Mouse (Mus musculus): ENCODE results near the gene Dapp1. TPM values are rescaled to one million over a fixed set of nuclear protein-coding genes. Genes with fewer than 3 reads are reported as not detected.

Gene Dapp1
- total and polyA plus RNA-seq, 3 experiments, result 4.0 to 6.9 (median 5.0) TPM

DNA sequence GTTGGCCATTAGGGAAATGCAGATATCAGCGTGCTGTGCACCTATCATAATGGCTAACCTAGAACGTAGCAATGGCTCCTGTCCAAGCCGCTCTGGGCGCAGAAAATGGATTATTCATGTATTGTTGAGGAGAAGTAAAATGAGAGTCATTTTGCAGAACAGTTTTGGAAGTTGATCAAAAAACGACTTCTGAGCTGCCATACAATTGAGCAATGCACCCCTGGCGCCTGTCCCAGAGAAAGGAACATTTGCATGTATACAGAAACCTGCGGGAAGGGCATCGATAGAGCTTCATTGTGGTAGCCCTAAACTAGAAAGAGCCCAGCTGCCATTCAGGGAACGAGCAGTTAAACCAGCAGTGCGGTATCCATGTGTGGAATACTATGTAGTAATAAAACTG lies 81.2 kb downstream of the Dapp1 start:
- Histone ChIP-seq H3K9ac (ENCODE audit: low read depth, low read length) (no peak overlapping the region), H3K4me1 (ENCODE audit: control insufficient read depth, insufficient read depth, low read length) (no peaks in the 10 kb centered on the region), H3K79me2 (replicated peaks; ENCODE audit: control insufficient read depth, insufficient read depth, low read length) (no peaks in the 10 kb centered on the region), H3K27ac (no peak overlapping the region), H3K36me3 (ENCODE audit: control insufficient read depth, insufficient read depth, low read length) (no peaks in the 10 kb centered on the region), H3K27me3 (ENCODE audit: control insufficient read depth, insufficient read depth, low read length) (no peaks in the 10 kb centered on the region), H3K4me3 (no peak overlapping the region)
- TF ChIP-seq EP300 (IDR thresholded peaks at IDR 0.05; ENCODE audit: insufficient read depth, low read depth, low read length) (no peak), POLR2A (IDR thresholded peaks at IDR 0.05; ENCODE audit: insufficient read depth, low read depth, low read length) (no peak), CTCF (IDR thresholded peaks at IDR 0.05) (no peak)
- WGBS, result 85% methylated on average over 10 of the region's 10 CpGs
- no peak for DNase-seq
- intact Hi-C loops (cut with DNase I), result no loop called here

DNA sequence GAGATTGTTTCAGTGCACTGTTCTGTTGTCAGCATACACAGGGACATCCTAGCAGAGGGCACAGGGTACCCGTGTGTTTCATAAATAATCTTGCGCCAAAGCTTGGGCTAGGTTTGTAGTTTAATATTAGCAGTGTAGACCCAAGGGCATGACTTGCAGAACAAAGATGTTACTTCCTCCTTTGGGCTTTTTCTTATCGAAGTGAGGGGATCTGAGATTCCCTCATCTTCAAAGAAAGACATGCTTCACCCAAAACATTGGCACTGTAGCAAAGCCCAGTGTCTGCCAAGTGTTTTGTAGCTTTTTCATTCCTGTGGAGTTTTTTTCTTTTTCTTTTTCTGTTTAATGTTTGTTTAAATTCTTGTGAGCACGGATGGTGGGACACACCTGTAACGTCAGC lies 83.7 kb downstream of the Dapp1 start:
- no peak for TF ChIP-seq EP300 (IDR thresholded peaks at IDR 0.05; ENCODE audit: insufficient read depth, low read depth, low read length)
- TF ChIP-seq POLR2A (IDR thresholded peaks at IDR 0.05; ENCODE audit: insufficient read depth, low read depth, low read length), result no peak
- no peak for TF ChIP-seq CTCF (IDR thresholded peaks at IDR 0.05)
- H3K36me3 ChIP-seq (ENCODE audit: control insufficient read depth, insufficient read depth, low read length), result no peaks in the 10 kb centered on the region
- no peak overlapping the region for H3K4me3 ChIP-seq
- WGBS, result 84% methylated on average over 5 of the region's 5 CpGs
- intact Hi-C loops (cut with DNase I), result no loop called here
- no peaks in the 10 kb centered on the region for H3K27me3 ChIP-seq (ENCODE audit: control insufficient read depth, insufficient read depth, low read length)
- no peaks in the 10 kb centered on the region for H3K4me1 ChIP-seq (ENCODE audit: control insufficient read depth, insufficient read depth, low read length)
- DNase-seq, result no peak
- no peak overlapping the region for H3K27ac ChIP-seq
- H3K79me2 ChIP-seq (replicated peaks; ENCODE audit: control insufficient read depth, insufficient read depth, low read length), result no peaks in the 10 kb centered on the region
- no peak overlapping the region for H3K9ac ChIP-seq (ENCODE audit: low read depth, low read length)

DNA sequence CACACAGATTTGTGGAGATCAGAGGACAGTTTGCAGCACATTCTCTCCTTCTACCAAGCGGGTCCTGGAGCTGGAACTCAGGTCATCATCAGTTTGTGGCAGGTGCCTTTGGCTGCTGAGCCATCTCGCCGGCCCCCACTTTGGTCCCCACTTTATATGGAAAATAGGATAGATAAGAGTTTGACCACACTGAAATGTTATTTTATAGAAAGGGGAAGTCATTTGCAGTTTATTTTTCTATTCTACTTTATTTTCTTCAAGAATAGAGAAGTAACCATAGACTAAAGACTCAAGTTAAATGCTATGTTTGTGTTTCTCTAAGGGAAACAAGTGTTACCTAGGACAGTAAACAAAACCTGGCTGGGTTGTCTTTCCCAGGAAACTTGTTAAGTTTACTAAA lies 84.5 kb downstream of the Dapp1 start:
- DNase-seq, result no peak
- no peak for TF ChIP-seq EP300 (IDR thresholded peaks at IDR 0.05; ENCODE audit: insufficient read depth, low read depth, low read length)
- TF ChIP-seq POLR2A (IDR thresholded peaks at IDR 0.05; ENCODE audit: insufficient read depth, low read depth, low read length), result no peak
- TF ChIP-seq CTCF (IDR thresholded peaks at IDR 0.05), result no peak
- Histone ChIP-seq H3K79me2 (replicated peaks; ENCODE audit: control insufficient read depth, insufficient read depth, low read length) (no peaks in the 10 kb centered on the region), H3K27ac (no peak overlapping the region), H3K36me3 (ENCODE audit: control insufficient read depth, insufficient read depth, low read length) (no peaks in the 10 kb centered on the region), H3K4me3 (no peak overlapping the region), H3K27me3 (ENCODE audit: control insufficient read depth, insufficient read depth, low read length) (no peaks in the 10 kb centered on the region), H3K4me1 (ENCODE audit: control insufficient read depth, insufficient read depth, low read length) (no peaks in the 10 kb centered on the region), H3K9ac (ENCODE audit: low read depth, low read length) (no peak overlapping the region)
- WGBS, result 91% methylated on average over 3 of the region's 3 CpGs
- intact Hi-C loops (cut with DNase I), result no loop called here

DNA sequence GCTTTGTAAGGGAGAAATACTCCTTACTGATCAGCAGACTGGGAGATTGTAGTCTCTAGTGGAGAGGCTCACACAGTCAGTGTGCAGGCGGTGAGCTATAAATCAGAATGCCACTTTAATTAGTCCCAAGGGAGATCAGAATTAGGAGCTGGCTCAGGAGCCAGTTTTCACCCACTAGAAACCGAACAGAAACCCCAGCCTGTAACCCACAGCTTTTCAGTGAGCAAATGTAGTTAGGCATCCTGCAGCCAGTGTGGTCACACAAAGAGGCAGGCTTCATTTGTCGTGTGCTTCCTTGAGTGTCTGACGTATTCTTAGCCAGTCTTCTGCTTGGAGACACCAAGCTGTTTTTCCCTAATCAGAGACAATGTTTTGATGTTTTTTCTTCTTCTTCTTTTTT lies 85.0 kb downstream of the Dapp1 start:
- intact Hi-C loops (cut with DNase I), result no loop called here
- Histone ChIP-seq H3K27me3 (ENCODE audit: control insufficient read depth, insufficient read depth, low read length) (no peaks in the 10 kb centered on the region), H3K4me1 (ENCODE audit: control insufficient read depth, insufficient read depth, low read length) (no peaks in the 10 kb centered on the region), H3K27ac (no peak overlapping the region), H3K9ac (ENCODE audit: low read depth, low read length) (no peak overlapping the region), H3K4me3 (no peak overlapping the region), H3K79me2 (replicated peaks; ENCODE audit: control insufficient read depth, insufficient read depth, low read length) (no peaks in the 10 kb centered on the region), H3K36me3 (ENCODE audit: control insufficient read depth, insufficient read depth, low read length) (no peaks in the 10 kb centered on the region)
- WGBS, result 82% methylated on average over 4 of the region's 4 CpGs
- no peak for TF ChIP-seq CTCF (IDR thresholded peaks at IDR 0.05)
- TF ChIP-seq POLR2A (IDR thresholded peaks at IDR 0.05; ENCODE audit: insufficient read depth, low read depth, low read length), result no peak
- TF ChIP-seq EP300 (IDR thresholded peaks at IDR 0.05; ENCODE audit: insufficient read depth, low read depth, low read length), result no peak
- DNase-seq, result no peak

DNA sequence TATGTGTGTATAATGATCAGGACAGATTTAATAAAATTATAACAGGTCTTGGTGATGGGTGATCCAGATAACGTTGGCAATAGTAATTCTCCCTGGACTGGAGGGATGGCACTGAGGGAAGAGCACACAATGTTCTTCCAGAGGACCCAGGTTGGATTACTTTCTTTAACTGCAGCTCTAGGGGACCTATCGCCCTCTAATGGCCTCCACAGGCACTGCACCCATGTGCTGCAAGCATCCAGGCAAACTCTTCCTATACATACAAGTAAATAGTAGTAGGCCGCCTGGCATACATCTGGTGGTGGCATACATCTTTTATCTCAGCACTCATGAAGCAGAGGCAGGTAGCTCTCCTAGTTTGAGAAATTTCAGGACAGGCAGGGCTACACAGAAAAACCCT lies 86.1 kb downstream of the Dapp1 start:
- Histone ChIP-seq H3K4me3 (no peak overlapping the region), H3K4me1 (ENCODE audit: control insufficient read depth, insufficient read depth, low read length) (no peaks in the 10 kb centered on the region), H3K27ac (no peak overlapping the region), H3K9ac (ENCODE audit: low read depth, low read length) (no peak overlapping the region), H3K36me3 (ENCODE audit: control insufficient read depth, insufficient read depth, low read length) (no peaks in the 10 kb centered on the region), H3K27me3 (ENCODE audit: control insufficient read depth, insufficient read depth, low read length) (no peaks in the 10 kb centered on the region), H3K79me2 (replicated peaks; ENCODE audit: control insufficient read depth, insufficient read depth, low read length) (no peaks in the 10 kb centered on the region)
- WGBS, result 95% methylated on average over 3 of the region's 3 CpGs
- intact Hi-C loops (cut with DNase I), result no loop called here
- no peak for DNase-seq
- TF ChIP-seq POLR2A (IDR thresholded peaks at IDR 0.05; ENCODE audit: insufficient read depth, low read depth, low read length) (no peak), CTCF (IDR thresholded peaks at IDR 0.05) (peak; percentile 55)

DNA sequence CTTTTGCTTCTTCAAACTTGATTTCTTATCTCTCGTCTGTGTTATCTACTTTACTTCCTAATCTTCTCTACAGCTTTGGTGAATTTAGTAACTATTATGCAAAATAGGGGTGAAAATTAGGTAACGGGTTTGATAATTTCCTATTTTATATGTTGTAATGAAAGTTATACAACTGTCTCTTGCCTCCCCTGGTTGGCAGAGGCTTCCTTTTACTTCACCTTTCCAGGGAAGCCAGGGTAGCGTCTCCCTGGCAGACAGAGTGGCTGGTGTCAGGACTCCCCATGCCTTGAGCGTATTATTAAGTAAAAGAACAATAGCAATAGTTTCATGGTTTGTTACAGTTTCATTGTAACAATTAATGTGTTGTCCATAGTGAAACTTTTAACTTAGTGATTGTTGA lies 87.6 kb downstream of the Dapp1 start:
- H3K36me3 ChIP-seq (ENCODE audit: control insufficient read depth, insufficient read depth, low read length), result no peaks in the 10 kb centered on the region
- no peak for DNase-seq
- TF ChIP-seq EP300 (IDR thresholded peaks at IDR 0.05; ENCODE audit: insufficient read depth, low read depth, low read length) (no peak), CTCF (IDR thresholded peaks at IDR 0.05) (no peak), POLR2A (IDR thresholded peaks at IDR 0.05; ENCODE audit: insufficient read depth, low read depth, low read length) (no peak)

More for the DNA sequence above, 87.6 kb downstream of the Dapp1 start:
- intact Hi-C loops (cut with DNase I), result no loop called here
- Histone ChIP-seq H3K79me2 (replicated peaks; ENCODE audit: control insufficient read depth, insufficient read depth, low read length) (no peaks in the 10 kb centered on the region; the same call in 1 of the 2 replicates), H3K4me1 (ENCODE audit: control insufficient read depth, insufficient read depth, low read length) (no peaks in the 10 kb centered on the region), H3K27me3 (ENCODE audit: control insufficient read depth, insufficient read depth, low read length) (no peaks in the 10 kb centered on the region), H3K9ac (ENCODE audit: low read depth, low read length) (no peak overlapping the region), H3K4me3 (no peak overlapping the region), H3K27ac (no peak overlapping the region)
- WGBS, result 89% methylated on average over 4 of the region's 4 CpGs
